Mouse (Mus musculus): ENCODE data around the gene 4930558K02Rik.

GRCm38 (mm10) chr1:162008208-162008607 is 28.8 kb upstream of the 4930558K02Rik start:
- TF ChIP-seq MYOD1 (IDR thresholded peaks at IDR 0.05; ENCODE audit: control insufficient read depth in 1 of 3, insufficient read length in 2 of 3, low read depth in 2 of 3) (no peak), POLR2A (IDR thresholded peaks at IDR 0.05; ENCODE audit: insufficient read length, low read depth) (no peak), USF1 (IDR thresholded peaks at IDR 0.05; ENCODE audit: low read depth) (no peak), MAX (IDR thresholded peaks at IDR 0.05; ENCODE audit: low read depth) (no peak), TCF3 (IDR thresholded peaks at IDR 0.05; ENCODE audit: insufficient read length, low read depth) (no peak), CEBPB (IDR thresholded peaks at IDR 0.05; ENCODE audit: insufficient read depth, poor library complexity, severe bottlenecking) (no peak), TCF12 (IDR thresholded peaks at IDR 0.05; ENCODE audit: insufficient read depth, poor library complexity, severe bottlenecking) (no peak), POLR2AphosphoS2 (IDR thresholded peaks at IDR 0.05; ENCODE audit: insufficient read length, low read depth) (no peak), REST (IDR thresholded peaks at IDR 0.05; ENCODE audit: insufficient read depth, insufficient read length) (no peak), E2F4 (IDR thresholded peaks at IDR 0.05; ENCODE audit: insufficient read depth) (no peak), MYOG (IDR thresholded peaks at IDR 0.05; ENCODE audit: control insufficient read depth in 1 of 3, insufficient read depth in 1 of 3, insufficient read length in 2 of 3, low read depth in 2 of 3) (no peak)
